Mouse (Mus musculus) kidney, adult 2 months (tissue): Measurements from ENCODE around the gene Apmap.

Experiments used
- CTCF ChIP-seq: fragments of 200-500 bp; conservative IDR thresholded peaks from 2 replicates; pipeline ENCODE4 v1.5.1; 2011; ENCODE audit warnings: low read depth, mild to moderate bottlenecking, control low read depth, low read length, moderate library complexity, mixed read lengths; ENCODE audit not compliant: insufficient read depth, insufficient read length
- POLR2A ChIP-seq: fragments of 200-500 bp; IDR thresholded peaks from one replicate; pipeline ENCODE4 v1.6.1; 2011; ENCODE audit warnings: low read depth, low read length, control low read depth

DNA sequence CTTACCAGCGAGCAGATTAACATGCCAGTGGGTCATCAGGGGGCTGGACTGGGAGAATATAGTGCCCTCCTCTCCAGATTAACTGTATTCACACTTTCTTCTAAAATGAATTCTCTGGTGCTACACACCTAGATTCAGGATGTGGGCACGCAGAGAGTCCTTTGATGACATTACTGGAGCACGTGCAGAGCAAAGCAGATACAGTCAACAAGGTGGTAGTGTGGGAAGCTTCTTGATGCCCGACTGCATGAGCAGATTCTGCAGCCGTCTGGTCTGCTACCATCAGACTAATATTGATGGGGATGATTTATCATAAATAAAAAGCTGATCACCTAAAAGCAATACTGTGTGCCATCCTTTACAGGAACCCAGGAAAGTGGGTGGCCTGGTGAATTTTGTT is 29.8 kb downstream of the Apmap start:
- no peak for TF ChIP-seq CTCF
- no peak for TF ChIP-seq POLR2A
